Mouse (Mus musculus) heart, postnatal 0 days (tissue): ENCODE results near the gene Tagln. TPM values are rescaled to one million over a fixed set of nuclear protein-coding genes. Genes with fewer than 3 reads are reported as not detected.

Experiments
- ATAC-seq: fragments of 200-750 bp; cut with Nextera tagmentation; 2 replicates; pipeline ENCODE4 v1.8.0; 2017; ENCODE audit warnings: low read depth, moderate number of reproducible peaks, moderate library complexity; ENCODE audit not compliant: insufficient read depth
- DNase-seq: peaks from one replicate; pipeline ENCODE4 v3.0.0-alpha.2; 2016; ENCODE audit warnings: low spot score
- H3K27ac ChIP-seq: fragments of 300-500 bp; sonication (generic); 2 replicates; pipeline ENCODE4 v1.5.1; 2014; ENCODE audit warnings: low read depth, mild to moderate bottlenecking
- H3K27me3 ChIP-seq: fragments of 300-500 bp; sonication (generic); 2 replicates; pipeline ENCODE4 v1.6.1; 2014; ENCODE audit warnings: low read length, mixed read lengths; ENCODE audit not compliant: control insufficient read depth, insufficient read depth
- H3K36me3 ChIP-seq: fragments of 300-500 bp; sonication (generic); replicated peaks from 2 replicates; pipeline ENCODE4 v1.6.1; 2014; ENCODE audit warnings: low read length, mixed read lengths; ENCODE audit not compliant: control insufficient read depth, insufficient read depth
- H3K4me1 ChIP-seq: fragments of 300-500 bp; sonication (generic); 2 replicates; pipeline ENCODE4 v1.6.1; 2014; ENCODE audit warnings: antibody characterized with exemption; ENCODE audit not compliant: control insufficient read depth, insufficient read depth
- H3K4me2 ChIP-seq: fragments of 300-500 bp; sonication (generic); 2 replicates; pipeline ENCODE4 v1.6.1; 2014; ENCODE audit warnings: low read depth, mild to moderate bottlenecking, low read length, moderate library complexity
- H3K4me3 ChIP-seq: fragments of 300-500 bp; sonication (generic); 2 replicates; pipeline ENCODE4 v1.5.1; 2014; ENCODE audit warnings: low read depth, low read length
- H3K9ac ChIP-seq: fragments of 300-500 bp; sonication (generic); replicated peaks from 2 replicates; pipeline ENCODE4 v1.6.1; 2014; ENCODE audit warnings: low read depth, low read length, mixed read lengths
- H3K9me3 ChIP-seq: fragments of 300-500 bp; sonication (generic); replicated peaks from 2 replicates; pipeline ENCODE4 v1.6.1; 2016; ENCODE audit warnings: low read length; ENCODE audit not compliant: control insufficient read depth
- CTCF ChIP-seq: IDR thresholded peaks from 2 replicates; pipeline ENCODE4 v1.5.1; 2016; ENCODE audit warnings: antibody characterized with exemption, control low read depth, low read depth
- EP300 ChIP-seq: IDR thresholded peaks from 2 replicates; pipeline ENCODE4 v1.6.1; 2016; ENCODE audit warnings: antibody characterized with exemption, low read depth
- WGBS: fragments of 180-500 bp; shearing (Covaris S2); extraction: QIAGEN DNeasy Blood & Tissue Kit; methylation state at CpG from one replicate; pipeline ENCODE4 v1.1.7; 2014; 5-methylcytosine and 5-hydroxymethylcytosine counted together
- polyA plus RNA-seq: library from polyadenylated mRNA; unstranded; fragments of >200 nt; fragmentation: Nextera tagmentation; extraction: Ambion mirVana; gene quantifications from 2 replicates; pipeline ENCODE4 v1.2.1, GENCODE M21; 2015
- total RNA-seq: library from RNA; depleted of rRNA; stranded (reverse); fragments of >200 nt; gene quantifications from 2 replicates; pipeline ENCODE4 v1.2.3, GENCODE M21; 2014; ENCODE audit warnings: low replicate concordance

Tagln gene
- total and polyA plus RNA-seq, 2 experiments from 2014 or later, result 54.5 to 610 TPM

GRCm38 (mm10) chr9:45958851-45959250, 23.0 kb upstream of the Tagln start:
- Histone ChIP-seq H3K9ac (no peak overlapping the region), H3K36me3 (peaks cover 13% of the 10 kb centered on the region), H3K4me1 (peaks cover 2% of the 10 kb centered on the region), H3K27me3 (no peaks in the 10 kb centered on the region), H3K4me3 (no peak overlapping the region), H3K27ac (peak overlapping the region; percentile 49), H3K4me2 (no peak overlapping the region), H3K9me3 (no peaks in the 10 kb centered on the region)
- no peak for TF ChIP-seq CTCF
- TF ChIP-seq EP300, result no peak
- WGBS, result 51% methylated on average over 4 of the region's 4 CpGs
- no peak for DNase-seq
- no peak for ATAC-seq

- DNase-seq (no peak), ATAC-seq (no peak)
- Histone ChIP-seq H3K36me3 (peaks cover 6% of the 10 kb centered on the region), H3K4me3 (no peak overlapping the region), H3K4me2 (no peak overlapping the region), H3K27ac (peak overlapping the region; percentile 49), H3K9me3 (no peaks in the 10 kb centered on the region), H3K27me3 (no peaks in the 10 kb centered on the region), H3K4me1 (peaks cover 9% of the 10 kb centered on the region), H3K9ac (no peak overlapping the region)
- no peak for TF ChIP-seq EP300
- TF ChIP-seq CTCF, result no peak
- WGBS, result 52% methylated on average over 7 of the region's 7 CpGs
Measured at GRCm38 (mm10) chr9:45958023-45958670, 22.3 kb upstream of the Tagln start.

GRCm38 (mm10) chr9:45955107-45955963, 19.5 kb upstream of the Tagln start, which contains the start of gene Sidt2:
Gene Sidt2, minus strand, starts transcription at chr9:45955258.
- whole genome bisulfite sequencing, result under 1% methylated on average over 48 of the region's 48 CpGs
- H3K27ac ChIP-seq, result peak within 1 kb of the TSS; percentile 95
- peaks cover 19% of the 10 kb centered on the region for H3K36me3 ChIP-seq
- peak within 1 kb of the TSS; percentile 87 for H3K4me3 ChIP-seq
- ATAC-seq (peak; percentile 94), DNase-seq (peak; percentile 89)
- H3K27me3 ChIP-seq, result no peaks in the 10 kb centered on the region
- peak within 1 kb of the TSS; percentile 93 for H3K9ac ChIP-seq
- H3K9me3 ChIP-seq, result no peaks in the 10 kb centered on the region
- peaks cover 12% of the 10 kb centered on the region for H3K4me1 ChIP-seq
- TF ChIP-seq CTCF (no peak), EP300 (no peak)
- peak within 1 kb of the TSS; percentile 81 for H3K4me2 ChIP-seq

- Histone ChIP-seq H3K9ac (peak overlapping the region; percentile 93), H3K4me2 (peak overlapping the region; percentile 81), H3K27me3 (no peaks in the 10 kb centered on the region), H3K4me1 (peaks cover 12% of the 10 kb centered on the region), H3K4me3 (peak overlapping the region; percentile 87), H3K27ac (peak overlapping the region; percentile 95), H3K9me3 (no peaks in the 10 kb centered on the region), H3K36me3 (peaks cover 28% of the 10 kb centered on the region)
- TF ChIP-seq CTCF, result no peak
- TF ChIP-seq EP300, result no peak
- under 1% methylated on average over 61 of the region's 63 CpGs for WGBS
- ATAC-seq (peak; percentile 51), DNase-seq (peak; percentile 54)
Measured at GRCm38 (mm10) chr9:45954294-45955106, 18.6 kb upstream of the Tagln start.

GRCm38 (mm10) chr9:45953511-45954293, 17.8 kb upstream of the Tagln start:
- no peaks in the 10 kb centered on the region for H3K9me3 ChIP-seq
- DNase-seq, result no peak

More at GRCm38 (mm10) chr9:45953511-45954293, 17.8 kb upstream of the Tagln start:
- H3K36me3 ChIP-seq, result peaks cover 35% of the 10 kb centered on the region
- TF ChIP-seq EP300, result no peak
- no peak for TF ChIP-seq CTCF
- H3K27ac ChIP-seq, result peak overlapping the region; percentile 95
- H3K9ac ChIP-seq, result peak overlapping the region; percentile 93
- H3K4me3 ChIP-seq, result peak overlapping the region; percentile 87
- 45% methylated on average over 13 of the region's 13 CpGs for WGBS
- no peak for ATAC-seq
- H3K27me3 ChIP-seq, result no peaks in the 10 kb centered on the region
- H3K4me1 ChIP-seq, result peaks cover 12% of the 10 kb centered on the region
- peak overlapping the region; percentile 81 for H3K4me2 ChIP-seq
